12 mouse cellular contexts compared by ENCODE assay signal in genomic region chr13:40892547-40892946, GRCm38 (mm10).
"Had no signal": no experiment of that assay in that cellular context is flagged by ENCODE, and none has a peak within 500 bp of the region (broad histone marks: within the 10 kb centered on the region; RNA-seq: fewer than 3 reads in every experiment).

No protein-coding gene starts in this region.

- H3K27me3 ChIP-seq: midbrain, embryonic 15.5 days had no signal

- DNase-seq: kidney, adult 8-10 months; liver; liver, embryonic 13.5 days; liver, postnatal 0 days; right cerebral cortex, postnatal 14 days; thymus, postnatal 36 days had no signal

- H3K9ac ChIP-seq: limb, embryonic 12.5 days; liver, embryonic 13.5 days; liver, postnatal 0 days; midbrain, embryonic 15.5 days had no signal

- H3K9me3 ChIP-seq: limb, embryonic 12.5 days; liver, embryonic 13.5 days; megakaryocyte, embryonic 14.5 days; midbrain, embryonic 15.5 days had no signal

- ATAC-seq: liver, postnatal 0 days; midbrain, embryonic 15.5 days had no signal

- H3K27ac ChIP-seq: kidney, postnatal 0 days; limb, embryonic 12.5 days; liver, embryonic 13.5 days; macrophage; midbrain, embryonic 15.5 days had no signal

- H3K4me3 ChIP-seq: limb, embryonic 12.5 days; liver, embryonic 13.5 days; megakaryocyte, embryonic 14.5 days; midbrain, embryonic 15.5 days had no signal

- H3K4me2 ChIP-seq: limb, embryonic 12.5 days; liver, embryonic 13.5 days; midbrain, embryonic 11.5 days; midbrain, embryonic 15.5 days had no signal

- H3K36me3 ChIP-seq: limb, embryonic 12.5 days; liver, embryonic 13.5 days; midbrain, embryonic 15.5 days had no signal
